Mouse (Mus musculus) G1E-ER4 (cell line): ENCODE data around the gene Prr14. TPM values are rescaled to one million over a fixed set of nuclear protein-coding genes. Genes with fewer than 3 reads are reported as not detected.

Experiments
- GATA1 ChIP-seq: IDR thresholded peaks from one replicate; pipeline ENCODE4 v1.8.0; 2012; ENCODE audit warnings: low read length, inconsistent platforms
- polyA plus RNA-seq: library from polyadenylated mRNA; stranded (reverse); fragments of >175 nt; gene quantifications from 2 replicates; pipeline ENCODE4 v1.2.3, GENCODE M21; 2012

Gene Prr14
- polyA plus RNA-seq, 1 experiment, result 62.8 TPM

- TF ChIP-seq GATA1, result no peak
Measured at GRCm38 (mm10) chr7:127470743-127471645, 11.6 kb downstream of the Prr14 start.

DNA sequence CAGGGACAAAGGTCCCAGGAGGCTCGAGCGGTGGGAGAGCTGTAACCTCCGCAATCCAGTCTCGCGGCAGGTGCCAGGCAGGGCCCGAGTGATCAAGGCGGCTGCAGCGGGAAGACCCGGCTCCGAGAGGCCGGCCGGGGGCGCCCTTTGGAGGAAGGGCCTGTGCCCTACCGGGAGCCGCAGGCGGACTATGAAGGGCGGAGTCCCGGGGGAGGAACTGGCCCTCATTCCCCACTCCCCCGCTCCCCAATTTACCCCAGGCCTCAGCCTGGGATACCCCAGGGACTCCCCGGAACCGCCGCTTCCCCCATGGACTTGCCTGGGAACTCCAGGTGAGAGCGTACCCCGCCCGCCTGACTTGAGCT, 12.2 kb downstream of the Prr14 start:
- no peak for TF ChIP-seq GATA1

DNA sequence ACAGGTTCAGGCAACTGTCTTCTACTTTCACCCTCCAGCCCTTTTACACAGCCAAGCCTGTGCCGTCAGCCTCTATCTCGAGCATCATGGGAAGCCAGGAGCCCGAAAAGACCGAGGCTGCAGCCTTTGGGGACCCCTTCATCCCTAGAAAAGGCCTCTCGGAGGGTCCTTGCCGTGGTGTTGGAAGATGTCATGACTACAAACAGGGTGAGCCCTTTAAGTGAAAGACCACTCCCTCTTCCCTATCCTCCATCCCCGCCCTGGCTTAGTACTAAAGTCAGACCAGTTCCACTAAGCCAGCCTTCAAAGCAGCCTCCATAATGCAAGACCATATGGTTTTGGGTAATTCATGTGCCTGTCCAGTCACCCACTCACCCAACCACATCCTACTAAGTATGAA, 12.6 kb downstream of the Prr14 start:
- TF ChIP-seq GATA1, result no peak

DNA sequence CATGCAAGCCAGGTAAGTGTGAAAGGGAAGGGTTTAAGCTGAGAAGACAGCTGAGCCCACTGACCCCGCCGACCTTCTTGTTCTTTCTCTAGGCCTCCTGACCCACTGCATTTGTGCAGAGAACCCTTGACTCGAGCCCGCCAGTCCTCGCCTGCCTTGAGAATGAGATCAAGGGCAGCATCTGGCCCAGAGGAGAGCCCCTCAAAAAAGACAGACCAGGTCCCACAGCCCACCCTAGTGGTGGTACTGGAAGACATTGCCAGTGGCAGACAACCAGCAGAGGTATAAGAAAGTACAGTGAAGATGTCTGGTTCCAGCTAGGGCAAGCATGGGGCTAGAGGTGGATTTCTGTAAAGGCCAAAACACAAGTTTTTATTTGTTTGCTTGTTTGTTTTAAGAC, 14.3 kb downstream of the Prr14 start:
- TF ChIP-seq GATA1, result no peak

- no peak for TF ChIP-seq GATA1
Measured at GRCm38 (mm10) chr7:127474378-127475070, 15.1 kb downstream of the Prr14 start.

- no peak for TF ChIP-seq GATA1
Measured at GRCm38 (mm10) chr7:127475186-127475740, 15.9 kb downstream of the Prr14 start.

DNA sequence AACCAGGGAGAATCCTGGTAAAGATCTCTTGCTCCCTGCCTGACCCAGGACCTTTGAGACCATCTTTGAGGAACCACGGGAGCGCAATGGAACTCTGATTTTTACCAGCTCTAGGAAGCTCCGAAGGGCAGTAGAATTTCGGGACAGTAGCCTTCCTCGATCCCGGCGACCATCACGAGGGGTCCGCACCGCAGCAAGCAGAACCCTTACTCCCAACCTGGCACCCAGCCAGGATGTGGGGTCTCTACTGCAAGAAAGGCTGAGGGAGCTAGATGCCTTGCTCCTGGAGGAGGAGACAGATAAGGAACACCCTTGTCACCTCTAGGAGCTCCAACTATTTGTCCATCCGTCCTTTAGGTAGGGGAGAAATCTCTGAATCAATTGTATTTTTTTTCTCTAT, 16.9 kb downstream of the Prr14 start:
- TF ChIP-seq GATA1, result no peak

DNA sequence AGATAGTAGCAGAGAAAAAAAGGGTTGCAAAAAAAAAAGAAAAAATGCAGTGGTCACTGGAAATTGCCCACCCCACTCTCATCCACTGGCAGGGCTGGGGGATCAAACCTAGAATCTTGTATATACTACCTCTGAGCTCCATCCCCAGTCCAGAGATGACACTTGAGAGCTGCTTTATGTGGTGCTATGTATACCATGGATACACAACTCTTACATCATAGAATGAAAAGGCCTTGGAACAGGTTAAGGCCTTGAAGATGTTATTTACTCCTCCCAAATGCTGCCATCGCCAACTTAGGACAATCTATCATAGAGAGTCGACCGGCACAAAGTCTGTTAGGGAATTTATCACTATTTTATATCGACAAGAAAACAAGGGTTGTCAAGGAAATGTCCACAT, 17.4 kb downstream of the Prr14 start:
- TF ChIP-seq GATA1, result no peak

DNA sequence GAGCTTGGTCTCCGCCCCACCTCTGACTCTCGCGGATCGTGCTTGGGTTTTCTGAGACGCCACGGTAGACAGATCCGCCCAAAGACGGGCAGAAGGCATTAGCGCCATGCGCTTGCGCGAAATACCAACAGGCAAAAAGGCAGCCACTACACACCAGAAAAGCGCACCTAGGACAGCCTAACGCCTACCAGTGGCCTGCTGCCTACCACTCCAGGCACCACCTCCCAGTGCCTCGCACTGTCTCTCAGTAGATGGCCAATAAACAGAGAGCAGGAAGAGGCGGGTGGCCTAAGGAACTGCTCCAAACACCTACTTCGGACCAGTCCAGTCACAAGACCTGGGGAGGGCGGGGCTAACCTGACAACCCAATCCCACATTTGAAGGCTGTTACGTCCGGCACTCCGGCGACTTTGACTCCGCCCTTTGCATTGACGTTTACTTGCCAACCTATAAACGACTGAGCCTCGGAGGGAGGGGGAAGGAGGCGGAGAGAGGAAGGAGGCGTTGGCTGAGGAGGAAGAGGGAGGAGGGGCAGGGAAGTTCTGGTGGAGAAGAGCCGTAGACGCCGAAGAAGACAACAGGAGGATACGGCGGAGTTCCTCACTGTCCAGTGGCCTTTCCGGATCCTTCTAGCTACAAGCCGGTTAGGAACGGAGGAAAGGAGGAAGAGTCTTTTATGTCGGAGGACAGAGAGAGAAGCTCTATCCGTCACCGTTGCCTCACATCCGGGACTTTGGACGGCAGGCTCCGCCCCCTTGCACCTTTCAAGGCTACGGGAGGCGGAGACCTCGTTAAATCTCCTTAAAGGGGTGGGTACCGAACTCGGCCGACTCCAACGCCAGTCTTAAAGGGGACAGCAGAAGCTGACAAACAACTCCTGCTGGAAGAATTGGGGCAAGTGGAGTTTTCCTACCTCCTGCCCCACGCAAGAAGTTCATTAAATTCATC, 18.6 kb downstream of the Prr14 start:
- no peak for TF ChIP-seq GATA1

DNA sequence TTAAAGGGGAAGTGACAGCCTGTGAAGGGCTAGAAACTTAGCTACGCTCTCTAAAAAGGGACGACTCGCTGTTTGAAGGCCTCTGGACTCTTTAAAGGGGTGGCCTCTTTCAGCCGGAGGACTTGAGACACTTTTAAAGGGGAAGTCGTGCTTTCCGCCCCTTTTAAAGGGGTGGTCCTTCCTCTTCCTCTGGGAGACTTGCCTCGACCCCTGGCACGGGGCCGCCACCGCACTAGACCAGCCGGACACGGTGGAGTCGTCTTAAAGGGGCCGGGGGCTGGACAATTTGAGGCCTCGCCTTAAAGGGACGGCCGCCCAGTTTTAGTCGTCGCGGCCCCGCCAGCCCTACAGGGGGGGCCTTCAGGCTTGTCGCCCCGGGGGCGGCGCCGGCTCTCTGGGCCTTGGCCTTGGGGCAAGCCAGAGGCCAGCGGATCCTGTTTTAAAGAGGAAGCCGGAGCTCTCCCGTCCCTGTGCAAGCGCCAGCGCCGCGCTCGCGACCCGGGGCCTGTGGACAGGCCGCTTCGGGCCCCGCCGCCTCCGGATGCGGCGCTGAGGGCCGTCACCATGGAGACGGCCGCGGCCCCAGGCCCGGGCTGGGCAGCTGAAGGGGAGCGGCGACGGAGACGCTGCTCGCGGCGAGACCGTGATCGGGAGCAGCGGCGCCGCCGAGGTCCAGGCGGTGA, 19.4 kb downstream of the Prr14 start, which contains the start of gene Fbrs:
Fbrs (plus strand) TSS at position 565 of the 683 bp plus-strand sequence.
- TF ChIP-seq GATA1, result no peak

DNA sequence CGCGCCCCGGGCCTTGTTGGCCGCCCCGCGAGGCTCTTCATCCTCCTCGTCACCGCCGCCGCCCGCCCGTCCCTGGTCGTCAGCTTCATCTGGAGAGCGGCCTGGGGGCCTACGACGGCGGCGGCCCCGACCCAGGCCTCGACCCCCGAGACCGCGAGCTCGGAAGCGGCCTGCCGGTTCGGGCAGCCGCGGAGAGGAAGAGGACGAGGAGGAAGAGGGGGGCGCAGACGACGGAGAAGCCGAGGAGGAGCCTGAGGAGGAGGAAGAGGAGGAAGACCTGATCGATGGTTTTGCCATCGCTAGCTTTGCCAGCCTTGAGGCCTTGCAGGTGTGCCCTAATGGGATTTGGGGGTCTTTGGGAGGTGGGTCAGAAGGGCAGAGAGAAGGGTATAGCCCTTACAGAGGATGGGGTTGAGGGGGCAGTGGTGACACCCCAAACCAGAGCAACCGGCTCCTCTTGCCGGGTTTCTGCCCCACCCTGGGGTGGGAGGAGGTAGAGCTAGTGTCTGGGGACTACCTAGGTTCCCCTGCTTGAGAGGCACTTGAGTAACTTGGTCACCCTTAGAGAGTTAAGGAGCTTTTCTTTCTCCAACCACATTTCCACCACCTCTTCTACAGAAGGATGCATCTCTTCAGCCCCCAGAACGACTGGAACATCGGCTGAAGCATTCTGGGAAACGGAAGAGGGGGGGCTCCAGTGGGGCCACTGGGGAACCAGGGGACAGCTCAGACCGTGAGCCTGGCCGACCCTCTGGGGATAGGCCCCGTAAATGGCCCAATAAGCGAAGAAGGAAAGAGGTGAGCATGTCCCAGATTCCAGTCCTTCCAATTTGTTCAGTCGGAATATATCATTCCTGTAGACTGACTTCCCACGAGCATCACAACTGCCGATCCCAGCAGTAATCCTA, 20.2 kb downstream of the Prr14 start:
- TF ChIP-seq GATA1, result no peak

- TF ChIP-seq GATA1, result no peak
Measured at GRCm38 (mm10) chr7:127480321-127480720, 20.9 kb downstream of the Prr14 start.

DNA sequence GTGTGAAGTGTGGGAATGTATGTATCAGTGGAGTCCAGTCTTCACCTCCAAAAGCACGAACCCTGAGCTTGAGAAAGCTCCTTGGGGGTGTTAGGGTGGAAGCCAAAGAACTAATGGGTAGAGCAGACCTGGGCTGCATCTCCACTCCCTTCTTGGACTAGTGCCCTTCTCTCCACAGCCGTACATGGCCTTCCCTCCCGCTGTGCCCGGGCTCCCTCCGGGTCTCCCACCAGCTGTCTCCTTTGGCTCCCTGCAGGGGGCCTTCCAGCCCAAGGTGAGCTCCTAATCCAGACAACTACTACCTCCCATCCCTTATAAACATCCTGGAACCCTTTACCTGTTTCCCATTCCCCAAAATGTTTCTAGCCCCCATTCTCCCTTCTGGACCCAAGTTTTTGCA, 26.0 kb downstream of the Prr14 start:
- TF ChIP-seq GATA1, result no peak

- TF ChIP-seq GATA1, result no peak
Measured at GRCm38 (mm10) chr7:127489982-127490381, 30.6 kb downstream of the Prr14 start.
